Mouse (Mus musculus) heart, embryonic 12.5 days (tissue): ENCODE data around the gene Olfr1413. TPM values are rescaled to one million over a fixed set of nuclear protein-coding genes. Genes with fewer than 3 reads are reported as not detected.

Experiments used
- ATAC-seq: fragments of 200-750 bp; cut with Nextera tagmentation; 2 replicates; pipeline ENCODE4 v1.8.0; 2017; ENCODE audit warnings: moderate TSS enrichment, moderate library complexity; ENCODE audit not compliant: insufficient number of reproducible peaks, low FRiP score
- H3K27ac ChIP-seq: fragments of 300-500 bp; sonication (generic); 2 replicates; pipeline ENCODE4 v1.5.1; 2016; ENCODE audit warnings: mild to moderate bottlenecking, moderate library complexity; ENCODE audit not compliant: poor library complexity, severe bottlenecking
- H3K27me3 ChIP-seq: fragments of 300-500 bp; sonication (generic); replicated peaks from 2 replicates; pipeline ENCODE4 v1.6.1; 2016; ENCODE audit warnings: mild to moderate bottlenecking, moderate library complexity
- H3K36me3 ChIP-seq: fragments of 300-500 bp; sonication (generic); 2 replicates; pipeline ENCODE4 v1.6.1; 2016; ENCODE audit warnings: mild to moderate bottlenecking, moderate library complexity
- H3K4me1 ChIP-seq: fragments of 300-500 bp; sonication (generic); replicated peaks from 2 replicates; pipeline ENCODE4 v1.6.1; 2016; ENCODE audit warnings: mild to moderate bottlenecking
- H3K4me2 ChIP-seq: fragments of 300-500 bp; sonication (generic); 2 replicates; pipeline ENCODE4 v1.6.1; 2016; ENCODE audit warnings: mild to moderate bottlenecking, moderate library complexity
- H3K4me3 ChIP-seq: fragments of 300-500 bp; sonication (generic); 2 replicates; pipeline ENCODE4 v1.5.1; 2016; ENCODE audit warnings: mild to moderate bottlenecking
- H3K9ac ChIP-seq: fragments of 300-500 bp; sonication (generic); 2 replicates; pipeline ENCODE4 v1.6.1; 2016; ENCODE audit warnings: mild to moderate bottlenecking, moderate library complexity
- H3K9me3 ChIP-seq: fragments of 300-500 bp; sonication (generic); replicated peaks from 2 replicates; pipeline ENCODE4 v1.6.1; 2016; ENCODE audit warnings: mild to moderate bottlenecking, moderate library complexity
- whole genome bisulfite sequencing: fragments of 180-500 bp; shearing (Covaris S2); methylation state at CpG from one replicate; pipeline ENCODE4 v1.1.7; 2016; 5-methylcytosine and 5-hydroxymethylcytosine counted together
- polyA plus RNA-seq: library from polyadenylated mRNA; unstranded; fragments of >200 nt; fragmentation: Nextera tagmentation; extraction: Ambion mirVana; gene quantifications from 2 replicates; pipeline ENCODE4 v1.2.1, GENCODE M21; 2016

Gene Olfr1413
- polyA plus RNA-seq, 1 experiment from 2014 or later = not detected

GRCm38 (mm10) chr1:92613175-92613574 lies 42.1 kb downstream of the Olfr1413 start:
- no peaks in the 10 kb centered on the region for H3K4me1 ChIP-seq
- no peaks in the 10 kb centered on the region for H3K36me3 ChIP-seq
- ATAC-seq = no peak
- 37% methylated on average over 4 of the region's 4 CpGs for WGBS
- peaks cover 5% of the 10 kb centered on the region; the same call in 1 of the 2 replicates for H3K9me3 ChIP-seq
- no peak overlapping the region for H3K4me2 ChIP-seq
- H3K9ac ChIP-seq = no peak overlapping the region
- H3K27me3 ChIP-seq = peaks cover 28% of the 10 kb centered on the region
- H3K27ac ChIP-seq = no peak overlapping the region
- H3K4me3 ChIP-seq = no peak overlapping the region

DNA sequence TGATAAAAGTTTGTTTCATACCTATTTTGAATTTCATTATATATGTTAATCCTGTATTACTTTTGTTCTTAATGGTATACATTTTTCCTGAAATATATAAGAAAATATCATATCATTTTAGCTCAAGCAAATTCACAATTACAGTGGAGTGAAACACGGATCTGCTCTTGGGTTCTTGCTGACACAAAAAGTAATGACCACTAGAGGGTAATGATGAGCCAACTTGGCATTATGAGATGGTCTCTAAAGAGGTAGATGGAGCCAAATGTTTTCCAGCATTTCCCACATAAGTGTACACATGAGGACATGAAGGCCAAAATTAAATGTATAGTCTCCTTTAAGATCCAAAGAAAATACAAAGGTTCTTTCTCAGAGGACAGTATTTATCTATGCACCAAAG lies 43.4 kb downstream of the Olfr1413 start:
- no peaks in the 10 kb centered on the region for H3K4me1 ChIP-seq
- H3K27ac ChIP-seq = no peak overlapping the region
- H3K4me2 ChIP-seq = no peak overlapping the region
- peaks cover 5% of the 10 kb centered on the region; the same call in 1 of the 2 replicates for H3K9me3 ChIP-seq
- ATAC-seq = no peak
- no peak overlapping the region for H3K4me3 ChIP-seq
- H3K9ac ChIP-seq = no peak overlapping the region
- no peaks in the 10 kb centered on the region for H3K36me3 ChIP-seq
- peaks cover 36% of the 10 kb centered on the region for H3K27me3 ChIP-seq
- WGBS = 16% methylated on average over 1 of the region's 1 CpGs

GRCm38 (mm10) chr1:92616046-92616445 lies 44.9 kb downstream of the Olfr1413 start:
- Histone ChIP-seq H3K4me1 (no peaks in the 10 kb centered on the region), H3K36me3 (no peaks in the 10 kb centered on the region), H3K27me3 (peaks cover 35% of the 10 kb centered on the region), H3K4me3 (no peak overlapping the region), H3K9me3 (no peaks in the 10 kb centered on the region), H3K27ac (no peak overlapping the region), H3K4me2 (no peak overlapping the region), H3K9ac (no peak overlapping the region)
- no peak for ATAC-seq
- WGBS = 57% methylated on average over 1 of the region's 1 CpGs

- Histone ChIP-seq H3K4me3 (no peak within 1 kb of the TSS), H3K27ac (no peak within 1 kb of the TSS), H3K4me1 (no peaks in the 10 kb centered on the region), H3K27me3 (peaks cover 25% of the 10 kb centered on the region), H3K36me3 (no peaks in the 10 kb centered on the region), H3K4me2 (no peak within 1 kb of the TSS), H3K9me3 (no peaks in the 10 kb centered on the region), H3K9ac (no peak within 1 kb of the TSS)
- ATAC-seq = no peak
- 67% methylated on average over 2 of the region's 2 CpGs for WGBS
Measured at GRCm38 (mm10) chr1:92617488-92617887, 46.4 kb downstream of the Olfr1413 start, which contains the start of gene Olfr12. Gene Olfr12 (plus strand): TSS chr1:92617788.

- 49% methylated on average over 4 of the region's 4 CpGs for WGBS
Measured at GRCm38 (mm10) chr1:92618360-92618759, 47.2 kb downstream of the Olfr1413 start.

More at GRCm38 (mm10) chr1:92618360-92618759, 47.2 kb downstream of the Olfr1413 start:
- no peak overlapping the region for H3K9ac ChIP-seq
- H3K27me3 ChIP-seq = peaks cover 25% of the 10 kb centered on the region
- no peaks in the 10 kb centered on the region for H3K4me1 ChIP-seq
- no peak overlapping the region for H3K4me3 ChIP-seq
- no peak overlapping the region for H3K4me2 ChIP-seq
- no peak for ATAC-seq
- H3K36me3 ChIP-seq = no peaks in the 10 kb centered on the region
- no peaks in the 10 kb centered on the region for H3K9me3 ChIP-seq
- H3K27ac ChIP-seq = no peak overlapping the region

Other genes with a start within 250 kb of the Olfr1413 start
- gene Ndufa10, start 97.5 kb upstream of the Olfr1413 start, polyA plus RNA-seq = 406 and 431 TPM in 2 replicates
- not detected in 2 replicates for gene Olfr1416, start 86.2 kb upstream of the Olfr1413 start, polyA plus RNA-seq
- gene Olfr1415, start 75.2 kb upstream of the Olfr1413 start, polyA plus RNA-seq = not detected in 2 replicates
- not detected in 2 replicates for gene Olfr1414, start 52.7 kb upstream of the Olfr1413 start, polyA plus RNA-seq
- not detected in 2 replicates for gene Olfr1412, start 14.5 kb downstream of the Olfr1413 start, polyA plus RNA-seq
- not detected in 2 replicates for gene Olfr1411, start 23.1 kb downstream of the Olfr1413 start, polyA plus RNA-seq
- not detected in 2 replicates for gene Olfr1410, start 34.5 kb downstream of the Olfr1413 start, polyA plus RNA-seq
- not detected in 2 replicates for gene Olfr12, start 46.5 kb downstream of the Olfr1413 start, polyA plus RNA-seq
- 348 and 375 TPM in 2 replicates for gene Cops9, start 70.7 kb downstream of the Olfr1413 start, polyA plus RNA-seq
- gene Otos, start 77.5 kb downstream of the Olfr1413 start, polyA plus RNA-seq = not detected in 2 replicates